Mouse (Mus musculus): Measurements from ENCODE around the gene Dgka.

- TF ChIP-seq CTCF (IDR thresholded peaks at IDR 0.05; ENCODE audit: low read depth, low read length) (no peak), POLR2A (IDR thresholded peaks at IDR 0.05; ENCODE audit: extremely low read depth, insufficient read depth, low read length) (peak; percentile 84)
Measured at GRCm38 (mm10) chr10:128747646-128748251, 3.1 kb upstream of the Dgka start, which contains the start of gene Pym1.

Data from liver, adult 2 months (tissue).